Mouse (Mus musculus): ENCODE measurements at regions not wholly inside any gene's neighbourhood (a gene's known extent, or its start where the extent isn't known, plus 50 kb on each side); places are given as distances from the start of the nearest gene placed in this dataset.
"Not testable (repeated sequence)": the region's sequence is repeated elsewhere in the genome, so short reads cannot be mapped to it uniquely, and the experiment has no call there.

DNA sequence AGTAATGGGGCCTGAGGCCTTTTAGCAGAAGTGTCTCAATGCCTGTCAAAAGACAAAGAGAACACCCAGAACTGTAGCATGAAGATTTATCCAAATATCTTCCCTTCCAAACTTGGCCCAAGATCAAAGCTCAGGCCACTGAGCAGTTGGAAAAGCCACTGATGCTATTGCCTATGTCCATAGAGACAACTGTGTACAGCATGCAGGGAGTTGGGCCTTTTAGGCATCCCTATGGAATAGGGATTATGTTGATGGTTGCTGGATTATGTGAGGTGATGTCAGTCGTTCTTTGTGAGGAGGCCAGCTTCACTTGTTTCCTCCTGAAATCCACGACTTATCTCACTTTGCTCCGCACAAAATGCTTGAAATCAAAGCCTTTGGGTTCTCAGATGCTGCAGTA is 153.1 kb upstream of the Gm17728 start:
- in situ Hi-C loops (cut with MboI; ENCODE audit: low pct_unique_long_range_greater_than_20kb): no loop called here
- POLR2A ChIA-PET: no interaction called here
- CTCF ChIA-PET: no interaction called here
- no peaks in the 10 kb centered on the region for H3K27me3 ChIP-seq
- no peak for ATAC-seq
- DNase-seq (ENCODE audit: low read depth, low spot score): no peak
- TF ChIP-seq CTCF (IDR thresholded peaks at IDR 0.05): no peak

DNA sequence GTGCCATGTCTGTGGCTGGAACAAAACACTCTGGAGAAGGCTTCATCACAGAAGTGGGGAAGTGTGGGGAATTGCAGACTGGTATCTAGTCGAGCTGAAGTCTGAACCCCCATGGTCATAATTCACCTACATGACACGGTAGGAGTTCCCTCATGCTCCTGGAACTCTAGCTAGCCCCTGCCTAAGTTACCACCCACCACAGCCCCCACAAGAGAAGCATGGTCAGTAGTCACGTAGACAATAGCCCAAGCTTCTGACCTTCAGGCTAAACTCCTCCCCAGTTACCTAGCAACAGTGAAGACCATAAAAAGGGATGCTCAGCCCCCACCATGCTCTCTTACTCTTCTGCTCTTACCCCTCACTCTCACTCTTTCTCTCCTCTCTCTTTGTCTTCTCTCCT is 143.8 kb upstream of the Gm17728 start:
- CTCF ChIA-PET; in situ Hi-C loops (cut with MboI; ENCODE audit: low pct_unique_long_range_greater_than_20kb); POLR2A ChIA-PET; H3K27me3 ChIP-seq; ATAC-seq; DNase-seq (ENCODE audit: low read depth, low spot score): not testable (repeated sequence)

DNA sequence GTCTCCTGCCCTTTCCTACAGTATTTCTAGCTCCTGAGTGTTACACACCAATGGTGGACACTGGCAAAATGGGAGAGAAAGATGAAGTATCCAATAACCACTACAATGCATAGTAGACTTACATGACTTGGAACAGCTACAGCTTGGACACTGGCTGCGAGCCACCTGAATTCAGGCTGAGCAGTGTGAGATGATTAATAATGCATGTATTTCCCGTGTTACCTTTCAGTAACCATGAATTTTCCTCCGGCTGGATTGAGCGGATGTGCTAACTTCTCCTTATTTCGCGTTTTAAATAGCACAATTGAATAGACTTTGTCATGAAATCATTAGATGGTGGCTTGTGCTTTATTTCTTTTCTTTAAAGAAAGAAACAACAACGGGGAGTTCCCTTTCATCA is 142.4 kb upstream of the Gm17728 start:
- H3K27me3 ChIP-seq: no peaks in the 10 kb centered on the region
- no peak for TF ChIP-seq CTCF (IDR thresholded peaks at IDR 0.05)
- ChIA-PET POLR2A (no interaction called here), CTCF (no interaction called here)
- ATAC-seq: no peak
- DNase-seq (ENCODE audit: low read depth, low spot score): no peak
- in situ Hi-C loops (cut with MboI; ENCODE audit: low pct_unique_long_range_greater_than_20kb): no loop called here

DNA sequence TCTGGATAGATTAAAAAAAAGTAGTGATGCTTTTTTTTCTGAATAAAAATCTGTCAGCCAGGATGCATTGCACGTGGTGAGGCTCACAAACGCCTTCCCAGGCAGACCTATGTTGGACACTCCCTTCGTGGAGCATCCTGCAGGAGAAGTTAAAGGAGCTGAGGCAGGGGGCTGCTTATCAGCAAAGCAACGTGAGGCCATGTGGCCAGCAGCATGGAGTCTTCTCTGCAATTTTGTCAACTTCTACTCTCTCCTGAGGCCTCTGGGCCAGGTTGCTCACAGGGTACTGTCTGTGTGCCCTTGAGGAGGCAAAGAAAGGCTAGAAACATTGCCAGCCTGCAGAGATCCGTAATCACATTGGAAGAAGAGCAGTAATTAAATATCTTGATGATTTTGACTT is 140.0 kb upstream of the Gm17728 start:
- ATAC-seq: no peak
- CTCF ChIA-PET: interaction anchor here (1.3 kb wide), 1 partner anchor 9 kb away, joined by 3 read pairs; no protein-coding TSS in a partner anchor
- no peak for DNase-seq (ENCODE audit: low read depth, low spot score)
- no peak for TF ChIP-seq CTCF (IDR thresholded peaks at IDR 0.05)
- POLR2A ChIA-PET: no interaction called here
- no peaks in the 10 kb centered on the region for H3K27me3 ChIP-seq
- in situ Hi-C loops (cut with MboI; ENCODE audit: low pct_unique_long_range_greater_than_20kb): no loop called here

DNA sequence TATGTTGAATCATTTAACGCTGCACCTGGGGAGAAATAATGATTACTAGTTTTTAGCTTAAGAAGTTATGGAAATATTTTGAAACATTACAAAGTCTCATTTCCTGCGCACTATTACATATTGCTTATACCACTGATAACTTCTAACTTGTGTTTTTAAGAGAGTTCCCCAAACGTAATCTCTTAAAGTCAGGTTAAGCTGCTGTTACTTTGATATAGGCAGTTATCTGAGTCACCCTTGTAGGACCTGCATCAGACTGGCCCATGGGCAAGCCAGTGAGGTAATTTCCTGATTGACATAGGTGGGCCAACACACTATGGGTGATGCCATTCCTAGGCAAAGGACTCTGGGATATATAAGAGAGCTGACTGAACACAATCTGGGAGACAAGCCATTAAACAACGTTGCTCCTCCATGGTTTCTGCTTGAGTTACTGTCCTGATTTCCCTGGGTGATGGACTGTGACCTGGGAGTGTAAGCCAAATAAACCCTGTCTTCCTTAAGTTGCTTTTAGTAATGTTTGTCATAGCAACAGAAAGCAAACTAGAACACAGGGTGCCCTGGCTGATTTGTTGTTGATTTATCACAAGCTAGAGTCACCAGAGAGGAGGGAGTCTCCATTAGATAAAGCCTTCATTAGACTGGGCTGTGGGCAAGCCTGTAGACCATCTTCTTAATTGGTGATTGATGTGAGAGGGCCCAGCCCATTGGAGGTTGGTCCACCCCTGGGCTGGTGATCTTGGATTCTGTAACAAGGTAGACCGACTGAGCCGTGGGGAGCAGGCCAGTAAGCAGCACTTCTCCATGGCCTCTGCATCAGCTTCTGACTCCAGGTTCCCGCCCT is 139.3 kb upstream of the Gm17728 start:
- ChIA-PET POLR2A (no interaction called here), CTCF (interaction anchor here (1.3 kb wide), 1 partner anchor 10 kb away, joined by 3 read pairs; no protein-coding TSS in a partner anchor)
- no peaks in the 10 kb centered on the region for H3K27me3 ChIP-seq
- TF ChIP-seq CTCF (IDR thresholded peaks at IDR 0.05): no peak
- DNase-seq (ENCODE audit: low read depth, low spot score) (no peak), ATAC-seq (no peak)
- in situ Hi-C loops (cut with MboI; ENCODE audit: low pct_unique_long_range_greater_than_20kb): no loop called here

DNA sequence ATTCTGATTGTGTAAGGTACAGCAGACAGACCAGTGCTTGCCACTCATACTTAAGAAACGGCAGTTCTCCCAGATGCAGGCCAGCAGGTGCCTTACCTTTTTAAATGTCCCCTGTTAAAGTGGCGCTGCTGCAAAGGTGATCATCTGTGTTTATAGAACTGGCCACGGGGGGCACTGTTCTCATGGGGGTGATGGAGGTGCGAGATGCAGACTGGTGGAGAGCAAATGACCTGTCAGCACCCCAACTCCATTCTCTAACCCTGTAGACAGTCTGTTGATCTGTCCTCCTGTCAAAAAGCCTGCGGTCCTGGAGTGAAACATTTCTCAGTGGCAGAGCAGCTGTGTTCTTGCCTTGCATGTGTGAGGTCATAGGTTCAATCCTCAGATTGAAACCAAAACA is 135.4 kb upstream of the Gm17728 start:
- no peak for TF ChIP-seq CTCF (IDR thresholded peaks at IDR 0.05)
- DNase-seq (ENCODE audit: low read depth, low spot score) (no peak), ATAC-seq (no peak)
- H3K27me3 ChIP-seq: no peaks in the 10 kb centered on the region
- ChIA-PET POLR2A (no interaction called here), CTCF (no interaction called here)
- in situ Hi-C loops (cut with MboI; ENCODE audit: low pct_unique_long_range_greater_than_20kb): no loop called here

DNA sequence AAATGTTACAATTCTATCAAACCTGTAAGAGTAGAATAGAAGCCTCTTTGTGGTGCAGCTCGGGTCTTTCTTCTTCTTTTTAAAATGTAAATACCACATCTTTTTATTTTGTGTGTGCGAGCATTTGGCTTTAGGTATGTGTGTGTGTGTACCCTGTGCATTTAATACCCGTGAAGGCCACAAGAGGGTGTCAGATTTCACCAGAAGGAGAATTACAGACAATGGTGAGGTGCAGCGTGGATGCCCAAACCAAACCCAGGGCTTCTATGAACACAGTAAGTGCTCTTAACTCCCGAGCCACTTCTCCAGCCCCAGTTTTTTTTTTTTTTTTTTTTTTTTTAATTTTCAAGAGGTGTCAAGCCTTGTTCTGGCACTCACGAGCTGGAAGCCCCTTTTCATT is 135.0 kb upstream of the Gm17728 start:
- DNase-seq (ENCODE audit: low read depth, low spot score): no peak
- ATAC-seq: no peak

DNA sequence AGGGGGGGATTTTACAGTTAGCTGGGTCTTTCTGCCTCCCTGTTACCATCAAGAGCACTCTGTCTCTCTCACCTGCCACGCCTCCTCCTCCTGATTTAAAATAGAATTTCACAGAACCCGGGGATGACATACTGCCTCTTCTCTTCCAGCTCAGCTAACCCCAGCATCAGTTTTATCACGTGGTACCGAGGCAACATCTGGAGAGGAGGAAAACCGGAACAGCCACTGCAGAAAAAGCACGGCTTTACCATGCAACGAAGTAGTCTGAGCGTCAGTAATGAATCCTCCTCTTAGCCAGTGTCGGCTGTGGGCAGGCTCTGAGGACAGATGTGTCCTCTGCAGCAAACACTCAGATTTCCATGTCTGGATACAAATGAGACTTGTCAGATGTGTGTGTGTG is 134.2 kb upstream of the Gm17728 start:
- no peaks in the 10 kb centered on the region for H3K27me3 ChIP-seq
- ChIA-PET CTCF (no interaction called here), POLR2A (no interaction called here)
- TF ChIP-seq CTCF (IDR thresholded peaks at IDR 0.05): no peak
- no peak for ATAC-seq
- DNase-seq (ENCODE audit: low read depth, low spot score): no peak
- in situ Hi-C loops (cut with MboI; ENCODE audit: low pct_unique_long_range_greater_than_20kb): no loop called here

More for the DNA sequence above, 135.0 kb upstream of the Gm17728 start:
- POLR2A ChIA-PET: no interaction called here
- no peaks in the 10 kb centered on the region for H3K27me3 ChIP-seq
- in situ Hi-C loops (cut with MboI; ENCODE audit: low pct_unique_long_range_greater_than_20kb): no loop called here
- CTCF ChIA-PET: no interaction called here
- no peak for TF ChIP-seq CTCF (IDR thresholded peaks at IDR 0.05)

DNA sequence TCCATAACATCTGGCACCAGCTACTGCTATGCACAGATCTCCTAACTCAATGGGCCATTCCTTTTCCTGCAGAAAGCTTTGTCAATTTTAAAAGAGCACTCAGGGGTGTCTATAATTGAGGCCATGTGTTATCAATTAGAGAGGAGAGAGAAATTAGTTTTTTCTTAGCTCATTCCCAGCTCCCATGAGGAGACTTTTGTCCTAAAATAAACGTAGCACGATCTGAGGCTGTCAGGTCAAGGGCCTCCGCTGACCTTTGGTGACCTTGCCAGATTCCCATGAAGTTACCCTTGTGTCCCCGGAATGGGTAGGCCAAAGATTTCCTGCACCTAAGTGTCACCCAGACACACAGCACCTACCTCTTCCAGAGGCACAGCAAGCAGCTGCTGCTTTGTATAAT is 130.3 kb upstream of the Gm17728 start:
- ChIA-PET CTCF (no interaction called here), POLR2A (no interaction called here)
- DNase-seq (ENCODE audit: low read depth, low spot score) (no peak), ATAC-seq (no peak)
- no peak for TF ChIP-seq CTCF (IDR thresholded peaks at IDR 0.05)
- in situ Hi-C loops (cut with MboI; ENCODE audit: low pct_unique_long_range_greater_than_20kb): no loop called here
- H3K27me3 ChIP-seq: no peaks in the 10 kb centered on the region

DNA sequence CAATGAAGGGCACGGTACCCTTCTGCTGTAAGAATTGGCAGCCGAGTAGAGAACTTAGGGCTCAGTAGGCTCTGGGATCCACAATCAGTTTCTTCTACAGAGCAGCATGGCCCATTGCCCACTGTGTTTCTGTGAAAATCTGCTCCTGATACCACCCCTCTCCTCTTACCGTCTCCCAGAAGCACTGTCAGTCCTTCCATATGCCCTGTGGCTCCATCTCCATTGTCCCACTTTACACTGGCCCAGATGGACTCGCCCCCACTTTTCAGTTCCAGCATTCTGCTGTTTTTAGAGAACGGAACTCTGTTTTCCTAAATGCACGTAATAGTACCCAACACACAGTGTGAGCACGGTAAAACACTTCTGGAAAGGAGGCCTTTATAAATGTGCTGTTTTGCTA is 129.6 kb upstream of the Gm17728 start:
- no peak for DNase-seq (ENCODE audit: low read depth, low spot score)
- no peak for TF ChIP-seq CTCF (IDR thresholded peaks at IDR 0.05)
- H3K27me3 ChIP-seq: no peaks in the 10 kb centered on the region
- POLR2A ChIA-PET: no interaction called here
- no peak for ATAC-seq
- in situ Hi-C loops (cut with MboI; ENCODE audit: low pct_unique_long_range_greater_than_20kb): no loop called here
- CTCF ChIA-PET: no interaction called here

DNA sequence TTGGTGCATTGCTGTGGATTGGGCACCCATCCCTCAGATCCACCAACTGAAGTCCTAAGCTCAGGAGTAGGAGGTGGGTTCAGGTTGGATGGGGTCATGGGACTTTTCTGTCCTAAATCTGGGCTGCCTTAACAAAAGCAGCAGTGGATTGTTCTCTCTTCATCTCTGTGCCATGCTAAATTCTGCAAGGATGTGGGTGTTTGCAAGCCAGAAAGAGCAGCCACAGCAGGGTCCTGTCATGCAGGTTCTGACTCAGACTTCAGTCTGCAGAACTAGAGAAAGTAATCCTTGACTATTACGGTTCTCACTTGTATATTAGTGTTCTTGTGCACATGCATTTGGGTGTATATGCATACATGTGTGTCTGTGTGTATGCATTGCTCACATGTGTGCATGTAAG is 125.5 kb upstream of the Gm17728 start:
- no peak for DNase-seq (ENCODE audit: low read depth, low spot score)
- in situ Hi-C loops (cut with MboI; ENCODE audit: low pct_unique_long_range_greater_than_20kb): no loop called here
- ATAC-seq: no peak
- CTCF ChIA-PET: no interaction called here
- POLR2A ChIA-PET: no interaction called here
- H3K27me3 ChIP-seq: peaks cover 10% of the 10 kb centered on the region
- TF ChIP-seq CTCF (IDR thresholded peaks at IDR 0.05): no peak

DNA sequence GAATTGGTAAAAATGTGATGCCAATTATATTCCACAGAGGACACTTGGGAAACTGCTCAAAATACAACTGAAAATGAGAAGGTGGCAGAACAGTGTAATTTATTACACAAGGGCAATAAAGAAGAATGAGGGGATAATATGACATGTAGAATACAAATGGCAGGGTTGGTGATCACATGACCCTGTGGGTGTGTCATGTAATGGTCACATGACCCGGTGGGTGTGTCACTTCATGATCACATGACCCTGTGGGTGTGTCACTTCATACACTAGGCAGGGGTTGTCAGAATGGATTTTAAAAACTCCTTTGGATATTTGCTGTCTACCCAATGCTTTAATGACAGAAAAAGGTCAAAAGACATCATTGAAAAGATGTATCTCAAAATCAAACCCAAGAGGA is 123.6 kb upstream of the Gm17728 start:
- in situ Hi-C loops (cut with MboI; ENCODE audit: low pct_unique_long_range_greater_than_20kb): no loop called here
- ChIA-PET CTCF (no interaction called here), POLR2A (no interaction called here)
- DNase-seq (ENCODE audit: low read depth, low spot score) (no peak), ATAC-seq (no peak)
- peaks cover 17% of the 10 kb centered on the region for H3K27me3 ChIP-seq
- TF ChIP-seq CTCF (IDR thresholded peaks at IDR 0.05): no peak

Data from Patski (cell line).